Mouse (Mus musculus) limb, embryonic 14.5 days (tissue): ENCODE data around the gene Tas1r1. TPM values are rescaled to one million over a fixed set of nuclear protein-coding genes. Genes with fewer than 3 reads are reported as not detected.
A peak's percentile ranks its signal among the peaks of the same experiment; 100 is the strongest.

ENCODE experiments used
- ATAC-seq: fragments of 200-750 bp; cut with Nextera tagmentation; 2 replicates; pipeline ENCODE4 v1.8.0; 2017; ENCODE audit warnings: low read depth, moderate number of reproducible peaks, moderate TSS enrichment; ENCODE audit not compliant: low FRiP score
- DNase-seq: peaks from one replicate; pipeline ENCODE4 v3.0.0-alpha.2; 2015; ENCODE audit warnings: low spot score
- H3K27ac ChIP-seq: fragments of 300-500 bp; sonication (generic); replicated peaks from 2 replicates; pipeline ENCODE4 v1.5.1; 2014; ENCODE audit warnings: low read depth, mild to moderate bottlenecking, low read length, moderate library complexity, mixed read lengths
- H3K27me3 ChIP-seq: fragments of 300-500 bp; sonication (generic); 2 replicates; pipeline ENCODE4 v1.6.1; 2014; ENCODE audit warnings: low read length, mixed read lengths; ENCODE audit not compliant: control insufficient read depth, insufficient read depth
- H3K36me3 ChIP-seq: fragments of 300-500 bp; sonication (generic); 2 replicates; pipeline ENCODE4 v1.6.1; 2014; ENCODE audit warnings: mild to moderate bottlenecking, low read length, moderate library complexity, mixed read lengths; ENCODE audit not compliant: control insufficient read depth, insufficient read depth
- H3K4me1 ChIP-seq: fragments of 300-500 bp; sonication (generic); 2 replicates; pipeline ENCODE4 v1.6.1; 2014; ENCODE audit warnings: antibody characterized with exemption, low read length, mixed read lengths; ENCODE audit not compliant: control insufficient read depth, insufficient read depth
- H3K4me2 ChIP-seq: fragments of 300-500 bp; sonication (generic); replicated peaks from 2 replicates; pipeline ENCODE4 v1.6.1; 2014; ENCODE audit warnings: low read depth, mild to moderate bottlenecking, low read length, moderate library complexity; ENCODE audit not compliant: severe bottlenecking
- H3K4me3 ChIP-seq: fragments of 300-500 bp; sonication (generic); replicated peaks from 2 replicates; pipeline ENCODE4 v1.5.1; 2014; ENCODE audit warnings: low read length
- H3K9ac ChIP-seq: fragments of 300-500 bp; sonication (generic); 2 replicates; pipeline ENCODE4 v1.6.1; 2014; ENCODE audit warnings: mild to moderate bottlenecking, low read depth, low read length, moderate library complexity; ENCODE audit not compliant: severe bottlenecking
- H3K9me3 ChIP-seq: fragments of 300-500 bp; sonication (generic); 2 replicates; pipeline ENCODE4 v1.6.1; 2016; ENCODE audit warnings: low read length; ENCODE audit not compliant: control insufficient read depth
- POLR2A ChIP-seq: fragments of 200-500 bp; IDR thresholded peaks from 2 replicates; pipeline ENCODE4 v1.8.0; 2012; ENCODE audit warnings: inconsistent platforms, mild to moderate bottlenecking, moderate library complexity, borderline replicate concordance; ENCODE audit not compliant: insufficient read depth, insufficient read length; ENCODE audit errors: extremely low read depth
- WGBS: fragments of 180-500 bp; shearing (Covaris S2); extraction: QIAGEN DNeasy Blood & Tissue Kit; methylation state at CpG from one replicate; pipeline ENCODE4 v1.1.7; 2014; 5-methylcytosine and 5-hydroxymethylcytosine counted together
- polyA plus RNA-seq, 2 experiments: library from polyadenylated mRNA; depleted of rRNA in 1 of 2; stranded (reverse) in 1 of 2; unstranded in 1 of 2; fragments of >200 nt; fragmentation: Nextera tagmentation in 1 of 2; extraction: Ambion mirVana in 1 of 2; gene quantifications; 2 replicates each; pipeline versions ENCODE4 v1.2.1 to v1.2.3; 2012 to 2014

Gene Tas1r1
- polyA plus RNA-seq, 2 experiments = 1.0 to 1.3 TPM

- peak within 1 kb of the TSS; percentile 90 for H3K9ac ChIP-seq
- 1% methylated on average over 39 of the region's 54 CpGs for WGBS
- peak; percentile 84 for ATAC-seq
These were observed 49.8 kb downstream of the Tas1r1 start, which contains the start of gene Thap3 for GRCm38 (mm10) chr4:151988342-151989109. Gene Thap3 (minus strand): TSS chr4:151988997.

GRCm38 (mm10) chr4:151988014-151988341 lies 50.4 kb downstream of the Tas1r1 start:
- WGBS = 23% methylated on average over 10 of the region's 10 CpGs
- Histone ChIP-seq H3K4me3 (peak overlapping the region; percentile 92), H3K4me1 (peaks cover 7% of the 10 kb centered on the region; the same call in 1 of the 2 replicates), H3K27me3 (no peaks in the 10 kb centered on the region), H3K36me3 (peaks cover 51% of the 10 kb centered on the region), H3K4me2 (peak overlapping the region; percentile 84), H3K27ac (peak overlapping the region; percentile 90), H3K9me3 (no peaks in the 10 kb centered on the region), H3K9ac (peak overlapping the region; percentile 90)
- TF ChIP-seq POLR2A = no peak
- DNase-seq (no peak), ATAC-seq (no peak)

More at GRCm38 (mm10) chr4:151988342-151989109, 49.8 kb downstream of the Tas1r1 start, which contains the start of gene Thap3:
- H3K27me3 ChIP-seq = no peaks in the 10 kb centered on the region
- H3K36me3 ChIP-seq = peaks cover 54% of the 10 kb centered on the region
- peak within 1 kb of the TSS; percentile 92 for H3K4me3 ChIP-seq
- DNase-seq = peak; percentile 65
- H3K4me2 ChIP-seq = peak within 1 kb of the TSS; percentile 84
- peaks cover 7% of the 10 kb centered on the region; the same call in 1 of the 2 replicates for H3K4me1 ChIP-seq
- H3K27ac ChIP-seq = peak within 1 kb of the TSS; percentile 90
- no peaks in the 10 kb centered on the region for H3K9me3 ChIP-seq
- TF ChIP-seq POLR2A = peak; percentile 53; the same call in 1 of the 2 replicates

GRCm38 (mm10) chr4:151986650-151987049 lies 51.7 kb downstream of the Tas1r1 start:
- no peak overlapping the region for H3K9ac ChIP-seq
- no peak for ATAC-seq
- H3K4me2 ChIP-seq = no peak overlapping the region
- peaks cover 49% of the 10 kb centered on the region for H3K36me3 ChIP-seq
- H3K27ac ChIP-seq = no peak overlapping the region
- DNase-seq = no peak
- H3K27me3 ChIP-seq = no peaks in the 10 kb centered on the region
- WGBS = 62% methylated on average over 8 of the region's 8 CpGs
- H3K9me3 ChIP-seq = no peaks in the 10 kb centered on the region
- peaks cover 7% of the 10 kb centered on the region; the same call in 1 of the 2 replicates for H3K4me1 ChIP-seq
- no peak overlapping the region for H3K4me3 ChIP-seq
- TF ChIP-seq POLR2A = no peak

GRCm38 (mm10) chr4:151985886-151986285 lies 52.5 kb downstream of the Tas1r1 start:
- TF ChIP-seq POLR2A = no peak
- 23% methylated on average over 10 of the region's 10 CpGs for WGBS
- H3K36me3 ChIP-seq = peaks cover 45% of the 10 kb centered on the region

DNA sequence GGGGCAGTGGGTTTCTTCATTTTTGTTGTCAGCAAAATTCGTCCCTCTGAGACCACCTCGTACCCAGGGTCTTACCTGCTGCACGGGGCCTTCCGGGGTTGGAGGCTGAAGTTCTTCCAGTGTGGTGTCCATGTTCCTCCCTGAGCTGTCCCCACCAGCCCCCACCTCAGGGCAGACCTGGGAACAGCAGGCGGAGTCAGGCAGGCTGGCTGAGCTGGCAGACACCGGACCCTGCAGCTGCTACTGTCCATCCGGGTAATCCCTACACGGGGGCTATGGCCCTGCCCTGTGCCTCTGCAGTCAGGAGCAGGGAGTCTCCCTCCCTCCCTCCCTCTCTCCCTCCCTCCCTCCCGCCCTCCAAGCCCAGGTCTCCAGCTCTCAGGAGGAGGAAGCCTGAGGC lies 54.8 kb downstream of the Tas1r1 start:
- Histone ChIP-seq H3K36me3 (peaks cover 45% of the 10 kb centered on the region), H3K4me3 (0 out of 2 replicates have a peak overlapping the region, but pooled peaks have one; percentile 4), H3K4me2 (no peak overlapping the region), H3K27me3 (no peaks in the 10 kb centered on the region), H3K27ac (no peak overlapping the region; the same call in 1 of the 2 replicates), H3K9ac (no peak overlapping the region), H3K4me1 (peaks cover 7% of the 10 kb centered on the region; the same call in 1 of the 2 replicates), H3K9me3 (no peaks in the 10 kb centered on the region)
- TF ChIP-seq POLR2A = no peak
- ATAC-seq (peak; percentile 75), DNase-seq (peak; percentile 58)
- 34% methylated on average over 8 of the region's 9 CpGs for WGBS

More at GRCm38 (mm10) chr4:151985886-151986285, 52.5 kb downstream of the Tas1r1 start:
- DNase-seq (no peak), ATAC-seq (no peak)
- Histone ChIP-seq H3K4me3 (no peak overlapping the region), H3K27me3 (no peaks in the 10 kb centered on the region), H3K4me1 (peaks cover 7% of the 10 kb centered on the region; the same call in 1 of the 2 replicates), H3K9me3 (no peaks in the 10 kb centered on the region), H3K9ac (no peak overlapping the region), H3K27ac (no peak overlapping the region), H3K4me2 (no peak overlapping the region)
